Mouse (Mus musculus) liver, embryonic 13.5 days (tissue): Measurements from ENCODE around the gene 4933434E20Rik. TPM values are rescaled to one million over a fixed set of nuclear protein-coding genes. Genes with fewer than 3 reads are reported as not detected.

Source experiments
- ATAC-seq: fragments of 200-750 bp; cut with Nextera tagmentation; 2 replicates; pipeline ENCODE4 v1.8.0; 2017; ENCODE audit warnings: low read depth, mild to moderate bottlenecking, moderate number of reproducible peaks, moderate library complexity
- DNase-seq: peaks from one replicate; pipeline ENCODE4 v3.0.0; 2022
- H3K27ac ChIP-seq: fragments of 300-500 bp; sonication (generic); 2 replicates; pipeline ENCODE4 v1.5.1; 2015; ENCODE audit warnings: moderate library complexity, mild to moderate bottlenecking, inconsistent platforms
- H3K27me3 ChIP-seq: fragments of 300-500 bp; sonication (generic); 2 replicates; pipeline ENCODE4 v1.6.1; 2015; ENCODE audit warnings: mild to moderate bottlenecking, inconsistent platforms
- H3K36me3 ChIP-seq: fragments of 300-500 bp; sonication (generic); 2 replicates; pipeline ENCODE4 v1.6.1; 2015; ENCODE audit warnings: mild to moderate bottlenecking, inconsistent platforms
- H3K4me1 ChIP-seq: fragments of 300-500 bp; sonication (generic); replicated peaks from 2 replicates; pipeline ENCODE4 v1.6.1; 2015; ENCODE audit warnings: inconsistent platforms
- H3K4me2 ChIP-seq: fragments of 300-500 bp; sonication (generic); 2 replicates; pipeline ENCODE4 v1.6.1; 2015; ENCODE audit warnings: inconsistent platforms, mild to moderate bottlenecking, moderate library complexity
- H3K4me3 ChIP-seq: fragments of 300-500 bp; sonication (generic); replicated peaks from 2 replicates; pipeline ENCODE4 v1.5.1; 2015; ENCODE audit warnings: mild to moderate bottlenecking, inconsistent platforms
- H3K9ac ChIP-seq: fragments of 300-500 bp; sonication (generic); 2 replicates; pipeline ENCODE4 v1.6.1; 2015; ENCODE audit warnings: mild to moderate bottlenecking, inconsistent platforms
- H3K9me3 ChIP-seq: fragments of 300-500 bp; sonication (generic); replicated peaks from 2 replicates; pipeline ENCODE4 v1.6.1; 2016; ENCODE audit warnings: inconsistent platforms
- WGBS: fragments of 180-500 bp; shearing (Covaris S2); methylation state at CpG from one replicate; pipeline ENCODE4 v1.1.7; 2015; ENCODE audit not compliant: insufficient replicate concordance; 5-methylcytosine and 5-hydroxymethylcytosine counted together
- microRNA counts: library from miRNA; unstranded; fragments of <30 nt; microRNA quantifications from one replicate; lab custom pipeline; 2016
- microRNA-seq: library from miRNA; unstranded; fragments of <30 nt; microRNA quantifications from one replicate; pipeline ENCODE4, GENCODE M21; 2016
- polyA plus RNA-seq: library from polyadenylated mRNA; unstranded; fragments of >200 nt; fragmentation: Nextera tagmentation; extraction: Ambion mirVana; gene quantifications from 2 replicates; pipeline ENCODE4 v1.2.1, GENCODE M21; 2015

4933434E20Rik gene
- polyA plus RNA-seq, 1 experiment from 2014 or later, result 99.3 TPM

- H3K9me3 ChIP-seq, result no peaks in the 10 kb centered on the region
- H3K27ac ChIP-seq, result no peak overlapping the region
- no peak overlapping the region for H3K4me3 ChIP-seq
- H3K27me3 ChIP-seq, result no peaks in the 10 kb centered on the region
- 74% methylated on average over 2 of the region's 2 CpGs for WGBS
- H3K4me1 ChIP-seq, result no peaks in the 10 kb centered on the region
- H3K36me3 ChIP-seq, result peaks cover 33% of the 10 kb centered on the region
- no peak for DNase-seq
- no peak overlapping the region for H3K4me2 ChIP-seq
- H3K9ac ChIP-seq, result no peak overlapping the region
- ATAC-seq, result no peak
Observed at GRCm38 (mm10) chr3:90101673-90102072, 50.2 kb downstream of the 4933434E20Rik start.

GRCm38 (mm10) chr3:90102239-90102638 lies 50.8 kb downstream of the 4933434E20Rik start:
- DNase-seq (no peak), ATAC-seq (no peak)
- Histone ChIP-seq H3K4me1 (no peaks in the 10 kb centered on the region), H3K9me3 (no peaks in the 10 kb centered on the region), H3K27me3 (no peaks in the 10 kb centered on the region), H3K4me2 (no peak overlapping the region), H3K27ac (no peak overlapping the region), H3K36me3 (peaks cover 30% of the 10 kb centered on the region), H3K4me3 (no peak overlapping the region), H3K9ac (no peak overlapping the region)
- 78% methylated on average over 2 of the region's 2 CpGs for WGBS

GRCm38 (mm10) chr3:90103176-90103575 lies 51.7 kb downstream of the 4933434E20Rik start:
- no peaks in the 10 kb centered on the region for H3K4me1 ChIP-seq
- peaks cover 23% of the 10 kb centered on the region for H3K36me3 ChIP-seq
- ATAC-seq, result no peak
- WGBS, result 74% methylated on average over 2 of the region's 2 CpGs
- no peaks in the 10 kb centered on the region for H3K27me3 ChIP-seq
- no peak overlapping the region for H3K27ac ChIP-seq
- no peak overlapping the region for H3K9ac ChIP-seq
- no peak for DNase-seq
- no peaks in the 10 kb centered on the region for H3K9me3 ChIP-seq
- no peak overlapping the region for H3K4me3 ChIP-seq
- H3K4me2 ChIP-seq, result no peak overlapping the region

GRCm38 (mm10) chr3:90103938-90104337 lies 52.5 kb downstream of the 4933434E20Rik start, which contains the start of gene Nup210l:
TSS of gene Nup210l (plus strand) at chr3:90104132.
- Histone ChIP-seq H3K27me3 (no peaks in the 10 kb centered on the region), H3K4me3 (no peak within 1 kb of the TSS), H3K4me1 (no peaks in the 10 kb centered on the region), H3K9ac (no peak within 1 kb of the TSS), H3K9me3 (no peaks in the 10 kb centered on the region), H3K27ac (no peak within 1 kb of the TSS), H3K4me2 (no peak within 1 kb of the TSS), H3K36me3 (peaks cover 15% of the 10 kb centered on the region)
- no peak for DNase-seq
- WGBS, result 74% methylated on average over 13 of the region's 13 CpGs
- no peak for ATAC-seq

- Histone ChIP-seq H3K36me3 (no peaks in the 10 kb centered on the region), H3K27ac (no peak overlapping the region), H3K9ac (no peak overlapping the region), H3K4me2 (no peak overlapping the region), H3K27me3 (no peaks in the 10 kb centered on the region), H3K4me3 (no peak overlapping the region), H3K4me1 (no peaks in the 10 kb centered on the region), H3K9me3 (no peaks in the 10 kb centered on the region)
- DNase-seq, result no peak
- no peak for ATAC-seq
- 57% methylated on average over 2 of the region's 2 CpGs for WGBS
Observed at GRCm38 (mm10) chr3:90111706-90112105, 60.3 kb downstream of the 4933434E20Rik start.

GRCm38 (mm10) chr3:90114342-90114741 lies 62.9 kb downstream of the 4933434E20Rik start:
- no peaks in the 10 kb centered on the region for H3K4me1 ChIP-seq
- no peaks in the 10 kb centered on the region for H3K36me3 ChIP-seq
- WGBS, result 59% methylated on average over 2 of the region's 2 CpGs
- no peak overlapping the region for H3K27ac ChIP-seq
- H3K27me3 ChIP-seq, result no peaks in the 10 kb centered on the region
- no peak overlapping the region for H3K4me2 ChIP-seq
- DNase-seq (no peak), ATAC-seq (no peak)
- H3K9me3 ChIP-seq, result no peaks in the 10 kb centered on the region
- H3K9ac ChIP-seq, result no peak overlapping the region
- H3K4me3 ChIP-seq, result no peak overlapping the region

- Histone ChIP-seq H3K27me3 (no peaks in the 10 kb centered on the region), H3K9ac (no peak overlapping the region), H3K27ac (no peak overlapping the region), H3K4me3 (no peak overlapping the region), H3K4me2 (no peak overlapping the region), H3K9me3 (no peaks in the 10 kb centered on the region), H3K4me1 (no peaks in the 10 kb centered on the region), H3K36me3 (no peaks in the 10 kb centered on the region)
- ATAC-seq, result no peak
- WGBS, result 57% methylated on average over 3 of the region's 3 CpGs
- DNase-seq, result no peak
Observed at GRCm38 (mm10) chr3:90115526-90115925, 64.1 kb downstream of the 4933434E20Rik start.

MicroRNAs within 50 kb of the gene (microRNA counts, 519-probe panel; counts per million panel counts)
- 5,423 counts per million, percentile 60 among the panel's probes with 10 or more counts for microRNA mmu-miR-190b (lab: Ali Mortazavi, UCI)

Small RNAs within 50 kb of the gene (microRNA-seq; reads per million reads assigned to microRNA genes)
- gene Mir190b (21.4 reads per million, percentile 34 among the genes with 10 or more reads in this experiment), gene Mir7669 (0.88 reads per million)

Other genes starting within 250 kb of the 4933434E20Rik start
- gene She, start 220.3 kb upstream of the 4933434E20Rik start, polyA plus RNA-seq, result 1.0 and 1.1 TPM in 2 replicates
- gene Il6ra, start 138.4 kb upstream of the 4933434E20Rik start, polyA plus RNA-seq, result 1.9 and 2.2 TPM in 2 replicates
- gene Atp8b2, start 88.1 kb upstream of the 4933434E20Rik start, polyA plus RNA-seq, result 1.4 and 2.2 TPM in 2 replicates
- 130 and 137 TPM in 2 replicates for gene Hax1, start 52.9 kb upstream of the 4933434E20Rik start, polyA plus RNA-seq
- gene Ubap2l, start 992 bp downstream of the 4933434E20Rik start, polyA plus RNA-seq, result 72.2 and 91.6 TPM in 2 replicates
- 246 and 283 TPM in 2 replicates for gene Tpm3, start 21.0 kb downstream of the 4933434E20Rik start, polyA plus RNA-seq
- 0.05 and 0.08 TPM in 2 replicates for gene Nup210l, start 52.5 kb downstream of the 4933434E20Rik start, polyA plus RNA-seq
- gene Rps27, start 162.0 kb downstream of the 4933434E20Rik start, polyA plus RNA-seq, result 679 and 820 TPM in 2 replicates
- 5.9 and 6.0 TPM in 2 replicates for gene Rab13, start 162.1 kb downstream of the 4933434E20Rik start, polyA plus RNA-seq
- 59.5 and 61.1 TPM in 2 replicates for gene Jtb, start 180.0 kb downstream of the 4933434E20Rik start, polyA plus RNA-seq
- 0.36 and 0.41 TPM in 2 replicates for gene Creb3l4, start 191.9 kb downstream of the 4933434E20Rik start, polyA plus RNA-seq
- gene Slc39a1, start 196.5 kb downstream of the 4933434E20Rik start, polyA plus RNA-seq, result 31.6 and 34.1 TPM in 2 replicates
- 4.2 and 7.6 TPM in 2 replicates for gene Crtc2, start 202.5 kb downstream of the 4933434E20Rik start, polyA plus RNA-seq
- 1.6 and 2.0 TPM in 2 replicates for gene Dennd4b, start 213.5 kb downstream of the 4933434E20Rik start, polyA plus RNA-seq
- 3.7 and 4.0 TPM in 2 replicates for gene Gatad2b, start 241.5 kb downstream of the 4933434E20Rik start, polyA plus RNA-seq